Mouse (Mus musculus): ENCODE results near the gene Tmem219.
"Not testable (repeated sequence)": the region's sequence is repeated elsewhere in the genome, so short reads cannot be mapped to it uniquely, and the experiment has no call there.

Gene Tmem219

GRCm38 (mm10) chr7:126921563-126921962, 1.2 kb downstream of the Tmem219 start:
- DNase-seq = peak; percentile 69 to 76

GRCm38 (mm10) chr7:126919973-126920372, 2.7 kb downstream of the Tmem219 start:
- DNase-seq = no peak

DNA sequence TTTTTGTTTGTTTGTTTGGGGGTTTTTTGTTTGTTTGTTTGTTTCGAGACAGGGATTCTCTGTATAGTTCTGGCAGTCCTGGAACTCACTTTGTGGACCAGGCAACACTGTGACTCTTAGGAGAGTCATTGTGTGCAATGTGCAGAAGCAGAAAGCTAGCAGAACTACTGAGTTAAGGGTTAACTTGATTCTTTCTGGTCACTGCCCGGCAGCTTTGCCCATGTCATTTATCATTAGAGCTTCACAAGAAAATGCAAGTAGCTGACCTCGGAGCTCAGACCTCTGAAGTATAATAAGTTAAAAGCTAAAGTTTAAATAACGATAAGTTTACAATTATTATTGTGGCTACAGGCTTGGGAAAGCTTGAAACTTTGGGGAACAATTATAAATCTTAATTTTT, 4.4 kb downstream of the Tmem219 start:
- peak; percentile 35 to 48 for DNase-seq

GRCm38 (mm10) chr7:126914844-126915243, 7.9 kb downstream of the Tmem219 start:
- no peak for DNase-seq

GRCm38 (mm10) chr7:126905590-126905989, 17.1 kb downstream of the Tmem219 start:
- DNase-seq = no peak

GRCm38 (mm10) chr7:126899781-126900180, 22.9 kb downstream of the Tmem219 start:
- DNase-seq = not testable (repeated sequence)

- peak; percentile 93 to 96 for DNase-seq
Measured at GRCm38 (mm10) chr7:126898102-126898990, 24.4 kb downstream of the Tmem219 start.

- peak in 1 of 2 experiments; percentile 30 for DNase-seq
Measured at GRCm38 (mm10) chr7:126897390-126898101, 25.2 kb downstream of the Tmem219 start.

DNA sequence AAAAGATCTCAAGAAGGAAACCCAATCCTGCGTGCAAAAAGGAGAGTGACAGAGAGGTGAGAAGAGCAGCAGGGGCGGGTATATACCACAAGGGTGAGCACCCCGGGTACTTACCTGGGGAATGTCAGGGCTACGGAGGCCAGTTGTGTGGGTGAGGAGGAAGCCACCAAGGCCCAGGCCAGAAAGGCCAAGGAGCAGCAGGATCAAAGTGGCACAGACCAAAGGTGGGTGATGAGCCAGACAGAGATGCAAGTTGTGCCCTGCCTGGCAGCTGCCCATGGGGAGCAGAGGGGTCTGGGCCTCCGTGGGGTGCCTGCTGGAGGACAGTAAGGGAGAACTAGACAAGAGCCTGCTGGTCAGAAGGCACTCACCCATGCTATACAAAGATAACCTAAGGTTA, 25.8 kb downstream of the Tmem219 start:
- DNase-seq = no peak

- peak in 1 of 2 experiments; percentile 28 for DNase-seq
Measured at GRCm38 (mm10) chr7:126888852-126889251, 33.9 kb downstream of the Tmem219 start.

GRCm38 (mm10) chr7:126887281-126887680, 35.4 kb downstream of the Tmem219 start:
- no peak for DNase-seq

DNA sequence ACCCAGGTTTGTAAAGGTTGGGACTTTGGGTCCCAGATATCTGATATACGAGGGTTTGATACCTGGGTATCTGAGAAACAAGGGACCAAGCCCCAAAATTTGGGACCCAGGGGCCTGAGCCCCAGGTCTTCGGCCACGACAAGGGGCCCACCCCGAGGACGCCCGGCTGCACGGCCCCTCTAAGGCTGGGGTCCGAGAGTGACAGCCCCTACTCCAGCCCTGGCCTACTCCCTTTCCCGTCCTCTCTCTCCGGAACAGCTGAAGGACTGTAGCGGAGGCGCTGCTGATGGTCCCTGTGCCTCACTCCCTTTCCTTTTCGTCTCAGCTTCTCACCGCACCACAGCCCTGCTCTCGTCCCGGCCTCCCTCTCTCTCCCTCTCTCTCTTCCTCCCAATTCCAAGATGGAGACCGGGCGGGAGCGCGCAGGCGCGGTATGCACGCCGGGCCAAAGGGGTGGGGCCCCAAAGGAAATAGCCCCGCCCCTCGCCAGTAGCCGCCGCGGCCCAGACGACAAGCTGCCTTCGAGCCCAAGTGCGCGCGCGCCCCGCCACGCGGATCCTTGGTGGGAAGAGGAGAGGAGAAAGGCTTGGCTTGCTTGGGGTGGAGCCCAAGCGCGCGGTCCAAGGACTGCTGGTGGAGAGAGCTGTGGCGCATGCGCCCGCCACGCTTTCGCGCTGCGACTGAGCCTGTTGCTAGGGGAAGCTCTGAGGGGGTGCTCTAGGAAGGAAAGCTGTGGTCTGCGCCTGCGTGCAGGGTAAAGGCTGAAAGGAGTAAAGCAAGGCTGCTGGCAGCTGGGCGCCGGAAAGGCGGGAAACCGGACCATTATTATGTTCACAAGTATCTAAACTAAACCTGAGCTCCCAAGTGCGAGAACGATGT, 38.2 kb downstream of the Tmem219 start, which contains the start of gene Taok2:
Gene Taok2, minus strand, starts transcription at position 418 of the 879 bp plus-strand sequence.
- DNase-seq = peak; percentile 98 to 99

DNA sequence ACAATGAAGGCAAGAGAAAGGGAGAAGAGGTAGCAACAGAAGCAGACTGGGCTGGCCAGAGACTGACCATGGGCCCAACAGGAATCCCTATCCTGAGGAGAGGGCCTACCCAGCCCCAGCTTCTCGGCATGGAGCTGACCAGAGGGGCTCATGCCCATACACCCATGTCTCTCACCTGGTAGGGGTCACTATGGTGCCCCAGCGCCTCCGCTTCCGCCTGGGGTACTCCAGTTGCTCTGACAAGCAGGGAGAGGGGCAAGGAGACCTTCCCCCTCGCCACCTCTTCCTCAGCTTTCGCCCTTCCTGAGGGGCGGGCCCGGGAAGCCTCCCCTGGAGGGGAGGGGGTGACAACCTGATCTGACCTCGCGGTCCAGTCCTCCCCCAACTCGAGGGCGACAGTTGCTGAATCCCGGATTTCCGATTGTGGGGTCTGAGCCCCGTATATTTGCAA, 39.0 kb downstream of the Tmem219 start:
- DNase-seq = no peak

- peak; percentile 54 to 62 for DNase-seq
Measured at GRCm38 (mm10) chr7:126881040-126881439, 41.7 kb downstream of the Tmem219 start.

GRCm38 (mm10) chr7:126877239-126877638, 45.5 kb downstream of the Tmem219 start:
- no peak for DNase-seq

- no peak for DNase-seq
Measured at GRCm38 (mm10) chr7:126870520-126870891, 52.2 kb downstream of the Tmem219 start.

DNA sequence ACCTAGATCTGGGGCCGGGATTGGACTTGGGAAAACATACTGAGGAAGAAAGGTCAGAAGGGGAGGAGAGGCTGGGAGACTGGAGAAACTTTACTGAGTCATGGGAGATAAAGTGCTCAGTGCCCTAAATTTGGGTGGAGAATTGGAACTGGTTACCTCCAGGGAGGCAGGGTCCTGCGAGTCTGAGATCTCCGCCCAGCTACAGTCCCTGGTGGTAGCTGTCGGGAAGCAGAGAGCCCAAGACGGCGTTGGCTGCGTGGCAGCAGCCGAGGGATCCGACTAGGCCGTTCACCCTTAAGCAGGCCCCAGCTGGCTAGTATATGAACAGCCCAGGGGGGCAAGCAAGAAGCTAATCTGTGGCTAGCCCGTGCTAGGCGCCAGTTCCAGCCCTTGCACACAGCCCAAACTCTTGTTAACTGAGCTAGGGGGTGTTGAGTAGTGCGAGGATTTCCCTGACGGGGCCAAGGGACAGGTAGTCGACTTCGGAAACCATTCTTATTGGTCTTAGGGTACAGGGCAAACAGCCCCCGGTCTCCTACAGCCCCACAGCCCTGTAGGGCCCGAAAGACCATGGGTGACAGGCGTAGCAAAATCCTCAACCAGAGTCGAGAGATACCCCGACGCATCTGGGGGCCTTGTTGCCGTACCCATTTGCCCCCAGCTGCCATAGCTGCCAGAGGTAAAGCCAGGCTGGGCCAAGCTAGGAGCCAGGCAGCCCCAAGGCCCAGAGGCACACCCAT, 52.8 kb downstream of the Tmem219 start:
- no peak for DNase-seq

DNA sequence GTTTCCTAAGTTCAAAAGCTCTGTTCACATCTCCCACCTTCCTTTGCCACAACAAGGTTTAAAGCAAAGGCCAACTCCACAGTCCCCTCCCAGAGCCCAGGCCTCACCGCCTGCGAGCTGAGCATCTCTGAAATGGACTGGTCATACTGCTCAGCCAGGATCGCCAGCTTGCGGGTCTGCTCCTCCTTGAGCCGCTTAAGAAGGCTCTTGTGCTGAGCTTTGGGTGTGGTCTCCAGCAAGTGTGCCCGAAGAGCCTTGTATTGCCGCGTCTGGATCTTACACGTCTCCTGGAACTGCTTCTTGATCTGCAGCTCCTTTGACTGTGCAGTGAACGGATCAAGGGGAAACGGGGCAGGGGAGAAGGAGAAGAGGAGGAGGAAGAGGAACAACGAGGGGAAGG, 54.7 kb downstream of the Tmem219 start:
- no peak for DNase-seq

- DNase-seq = no peak
Measured at GRCm38 (mm10) chr7:126867534-126867933, 55.2 kb downstream of the Tmem219 start.

GRCm38 (mm10) chr7:126863791-126864190, 58.9 kb downstream of the Tmem219 start:
- no peak for DNase-seq

DNA sequence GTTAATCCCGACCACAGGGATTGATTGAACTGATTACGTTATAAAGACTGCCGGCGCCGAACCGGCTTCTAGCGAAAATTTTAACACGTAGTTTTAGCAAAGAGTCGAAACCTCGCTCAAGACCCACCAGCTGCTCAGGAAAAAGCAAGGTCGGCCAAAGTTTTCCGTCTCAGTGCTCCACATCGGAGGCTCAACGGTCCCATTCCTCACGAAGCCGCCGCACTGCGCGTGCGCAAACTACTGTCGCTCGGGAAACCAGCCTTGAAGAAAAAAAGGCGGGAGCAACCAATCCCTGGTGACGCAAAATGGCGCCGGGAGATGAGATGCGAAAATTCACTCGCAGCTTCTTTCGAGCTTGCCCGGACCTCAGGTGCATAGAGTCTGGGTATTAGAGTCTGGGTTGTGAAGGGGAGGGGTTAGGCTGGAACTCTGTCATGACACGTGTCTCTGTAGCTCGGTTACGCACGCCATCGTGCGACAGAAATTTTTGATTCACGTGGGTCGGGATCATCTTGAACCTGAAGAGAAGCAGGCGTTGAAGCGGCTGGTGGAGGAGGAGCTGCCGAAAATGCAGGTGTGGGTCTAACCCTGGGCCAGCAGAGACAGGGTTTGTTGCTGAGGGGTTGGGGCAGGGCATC, 60.5 kb downstream of the Tmem219 start, which contains the start of gene Ino80e:
Gene Ino80e, minus strand, starts transcription at position 231 of the 638 bp plus-strand sequence.
- DNase-seq = peak; percentile 93 to 95

All from kidney, adult 8-10 months (tissue).